Mouse (Mus musculus) midbrain, embryonic 16.5 days (tissue): ENCODE results near the gene Rab8b. TPM values are rescaled to one million over a fixed set of nuclear protein-coding genes. Genes with fewer than 3 reads are reported as not detected.

Experiments
- ATAC-seq: fragments of 200-750 bp; cut with Nextera tagmentation; 2 replicates; pipeline ENCODE4 v1.8.0; 2017; ENCODE audit warnings: moderate TSS enrichment
- H3K27ac ChIP-seq: fragments of 300-500 bp; sonication (generic); 2 replicates; pipeline ENCODE4 v1.5.1; 2014; ENCODE audit warnings: mild to moderate bottlenecking, low read length, mixed read lengths
- H3K27me3 ChIP-seq: fragments of 300-500 bp; sonication (generic); 2 replicates; pipeline ENCODE4 v1.6.1; 2014; ENCODE audit warnings: low read depth, low read length, mixed read lengths; ENCODE audit not compliant: control insufficient read depth, insufficient read depth
- H3K36me3 ChIP-seq: fragments of 300-500 bp; sonication (generic); 2 replicates; pipeline ENCODE4 v1.6.1; 2014; ENCODE audit warnings: mild to moderate bottlenecking, low read length, moderate library complexity, mixed read lengths; ENCODE audit not compliant: control insufficient read depth, insufficient read depth
- H3K4me1 ChIP-seq: fragments of 300-500 bp; sonication (generic); 2 replicates; pipeline ENCODE4 v1.6.1; 2014; ENCODE audit warnings: mild to moderate bottlenecking, low read length, mixed read lengths; ENCODE audit not compliant: control insufficient read depth, insufficient read depth
- H3K4me2 ChIP-seq: fragments of 300-500 bp; sonication (generic); 2 replicates; pipeline ENCODE4 v1.6.1; 2014; ENCODE audit warnings: mild to moderate bottlenecking, low read length, mixed read lengths
- H3K4me3 ChIP-seq: fragments of 300-500 bp; sonication (generic); 2 replicates; pipeline ENCODE4 v1.5.1; 2014; ENCODE audit warnings: low read depth, mild to moderate bottlenecking, low read length, moderate library complexity, mixed read lengths
- H3K9ac ChIP-seq: fragments of 300-500 bp; sonication (generic); 2 replicates; pipeline ENCODE4 v1.6.1; 2014; ENCODE audit warnings: low read depth, low read length, mixed read lengths
- H3K9me3 ChIP-seq: fragments of 300-500 bp; sonication (generic); replicated peaks from 2 replicates; pipeline ENCODE4 v1.6.1; 2014; ENCODE audit warnings: mild to moderate bottlenecking, low read length, mixed read lengths; ENCODE audit not compliant: control insufficient read depth, poor library complexity, severe bottlenecking
- WGBS: fragments of 180-500 bp; shearing (Covaris S2); extraction: QIAGEN DNeasy Blood & Tissue Kit; methylation state at CpG from one replicate; pipeline ENCODE4 v1.1.7; 2014; 5-methylcytosine and 5-hydroxymethylcytosine counted together
- polyA plus RNA-seq: library from polyadenylated mRNA; unstranded; fragments of >200 nt; fragmentation: Nextera tagmentation; extraction: Ambion mirVana; gene quantifications from 2 replicates; pipeline ENCODE4 v1.2.1, GENCODE M21; 2015

The Rab8b gene
- polyA plus RNA-seq, 1 experiment from 2014 or later, result 29.4 TPM

DNA sequence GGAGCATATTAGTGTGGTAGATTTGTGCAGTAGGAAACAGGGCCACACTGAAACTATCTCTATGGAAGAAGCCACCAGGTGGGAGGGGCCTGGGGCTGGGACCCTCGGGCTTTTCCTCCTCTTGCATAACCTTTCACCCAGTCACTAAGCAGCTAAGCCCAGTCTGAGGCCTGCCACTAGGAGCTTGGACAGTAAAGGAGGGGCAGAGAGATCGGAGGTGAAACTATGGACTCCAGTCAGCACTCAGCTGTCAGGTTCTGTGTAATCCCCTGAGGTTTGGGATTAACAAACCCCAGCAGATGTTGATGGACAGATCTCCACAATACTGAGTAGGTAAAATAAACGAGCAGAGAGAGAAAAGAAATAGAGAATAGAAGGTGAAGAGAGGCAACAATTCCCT is 33.1 kb downstream of the Rab8b start:
- H3K36me3 ChIP-seq, result no peaks in the 10 kb centered on the region
- no peak overlapping the region for H3K27ac ChIP-seq
- no peak for ATAC-seq
- no peak overlapping the region for H3K9ac ChIP-seq
- H3K4me2 ChIP-seq, result no peak overlapping the region
- peaks cover 8% of the 10 kb centered on the region for H3K4me1 ChIP-seq
- H3K4me3 ChIP-seq, result no peak overlapping the region
- 20% methylated on average over 3 of the region's 3 CpGs for WGBS
- H3K9me3 ChIP-seq, result no peaks in the 10 kb centered on the region
- no peaks in the 10 kb centered on the region for H3K27me3 ChIP-seq

DNA sequence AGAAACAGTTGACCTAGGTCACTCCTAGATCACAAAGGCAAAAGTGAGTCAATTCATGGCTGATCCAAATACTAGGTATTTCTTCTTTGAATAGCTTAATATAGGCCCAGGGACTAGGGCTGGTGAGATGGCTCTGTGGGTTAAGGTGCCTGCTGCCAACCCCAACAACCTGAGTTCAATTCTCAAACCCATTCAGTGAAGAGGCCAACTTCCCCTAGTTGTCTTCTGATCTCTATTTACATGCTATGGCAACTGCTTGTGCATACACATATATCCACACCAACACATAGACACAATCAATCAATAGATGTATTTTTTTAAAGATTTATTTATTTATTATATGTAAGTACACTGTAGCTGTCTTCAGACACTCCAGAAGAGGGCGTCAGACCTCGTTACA is 34.9 kb downstream of the Rab8b start:
- Histone ChIP-seq H3K36me3 (no peaks in the 10 kb centered on the region), H3K4me1 (peaks cover 8% of the 10 kb centered on the region), H3K4me3 (no peak overlapping the region), H3K9me3 (no peaks in the 10 kb centered on the region), H3K27me3 (no peaks in the 10 kb centered on the region), H3K9ac (no peak overlapping the region), H3K27ac (no peak overlapping the region), H3K4me2 (no peak overlapping the region)
- no peak for ATAC-seq
- 92% methylated on average over 2 of the region's 2 CpGs for WGBS

DNA sequence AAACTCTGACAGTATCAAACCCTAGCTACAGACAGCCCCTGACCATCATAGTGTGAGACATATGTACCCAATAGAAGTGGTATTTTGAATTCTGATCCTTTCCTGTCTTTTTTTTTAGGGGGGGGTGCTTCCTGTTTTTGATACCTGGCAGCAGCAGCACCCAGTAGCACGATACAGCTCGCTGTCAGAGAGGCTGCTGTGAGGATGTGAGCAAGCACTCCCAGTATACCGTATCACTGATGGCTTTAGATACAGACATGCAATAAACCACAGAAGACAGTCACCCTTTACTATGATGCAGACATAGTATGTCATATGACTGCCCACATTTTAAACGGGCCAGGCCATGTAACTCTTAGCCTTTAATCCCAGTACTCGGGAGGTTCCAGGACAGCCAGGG is 36.0 kb downstream of the Rab8b start:
- no peak for ATAC-seq
- no peak overlapping the region for H3K4me3 ChIP-seq
- no peak overlapping the region for H3K4me2 ChIP-seq
- no peak overlapping the region for H3K27ac ChIP-seq
- 94% methylated on average over 5 of the region's 5 CpGs for WGBS
- no peak overlapping the region for H3K9ac ChIP-seq
- H3K9me3 ChIP-seq, result no peaks in the 10 kb centered on the region
- no peaks in the 10 kb centered on the region for H3K27me3 ChIP-seq
- peaks cover 7% of the 10 kb centered on the region for H3K4me1 ChIP-seq
- H3K36me3 ChIP-seq, result no peaks in the 10 kb centered on the region

DNA sequence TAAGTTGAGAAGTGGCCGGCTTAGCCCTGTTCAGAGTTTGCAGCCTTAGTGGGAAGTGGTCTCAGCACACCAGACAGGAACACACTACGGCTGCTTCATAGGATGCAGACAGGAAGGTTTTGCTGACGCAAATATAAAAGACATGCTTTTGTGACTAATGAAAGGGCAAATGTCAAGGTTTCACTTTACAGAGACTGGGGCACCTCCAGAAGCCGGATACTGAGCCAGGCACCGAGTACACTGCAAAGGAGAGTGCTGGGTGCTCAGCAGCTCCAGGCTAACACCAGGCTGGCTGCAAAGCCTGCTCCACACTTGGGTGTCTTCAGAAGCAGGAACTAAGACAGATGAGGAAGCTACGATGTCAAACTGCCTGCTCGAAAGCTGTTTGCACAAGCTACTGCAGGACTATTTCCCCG is 37.1 kb downstream of the Rab8b start:
- 72% methylated on average over 8 of the region's 8 CpGs for WGBS
- no peak for ATAC-seq

DNA sequence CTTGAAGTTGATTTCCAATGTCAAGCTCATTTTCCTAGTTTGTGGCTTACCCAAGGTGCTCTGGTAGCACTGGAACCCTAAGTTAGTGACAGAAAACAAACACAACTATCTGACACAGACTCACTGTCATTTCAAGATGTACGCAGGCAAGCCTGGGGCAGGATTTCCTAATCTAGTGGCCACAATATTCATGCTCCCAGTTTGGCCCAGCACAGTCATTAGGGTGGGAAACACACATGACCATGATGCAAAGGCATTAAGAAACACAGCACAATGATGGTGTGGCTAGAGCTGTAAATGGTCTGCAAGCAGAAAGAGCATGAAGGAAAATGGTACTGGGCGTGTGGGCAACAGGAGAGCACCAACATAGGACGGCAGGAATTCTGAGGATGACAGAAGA is 37.6 kb downstream of the Rab8b start:
- H3K4me3 ChIP-seq, result no peak overlapping the region
- no peak overlapping the region for H3K4me2 ChIP-seq
- H3K9me3 ChIP-seq, result no peaks in the 10 kb centered on the region
- no peaks in the 10 kb centered on the region for H3K4me1 ChIP-seq
- H3K27ac ChIP-seq, result no peak overlapping the region
- H3K36me3 ChIP-seq, result no peaks in the 10 kb centered on the region
- no peaks in the 10 kb centered on the region for H3K27me3 ChIP-seq
- no peak overlapping the region for H3K9ac ChIP-seq
- no peak for ATAC-seq
- WGBS, result 91% methylated on average over 3 of the region's 3 CpGs

More for the DNA sequence above, 37.1 kb downstream of the Rab8b start:
- Histone ChIP-seq H3K9ac (no peak overlapping the region), H3K4me1 (peaks cover 4% of the 10 kb centered on the region), H3K4me2 (no peak overlapping the region), H3K36me3 (no peaks in the 10 kb centered on the region), H3K4me3 (no peak overlapping the region), H3K27me3 (no peaks in the 10 kb centered on the region), H3K27ac (no peak overlapping the region), H3K9me3 (no peaks in the 10 kb centered on the region)

DNA sequence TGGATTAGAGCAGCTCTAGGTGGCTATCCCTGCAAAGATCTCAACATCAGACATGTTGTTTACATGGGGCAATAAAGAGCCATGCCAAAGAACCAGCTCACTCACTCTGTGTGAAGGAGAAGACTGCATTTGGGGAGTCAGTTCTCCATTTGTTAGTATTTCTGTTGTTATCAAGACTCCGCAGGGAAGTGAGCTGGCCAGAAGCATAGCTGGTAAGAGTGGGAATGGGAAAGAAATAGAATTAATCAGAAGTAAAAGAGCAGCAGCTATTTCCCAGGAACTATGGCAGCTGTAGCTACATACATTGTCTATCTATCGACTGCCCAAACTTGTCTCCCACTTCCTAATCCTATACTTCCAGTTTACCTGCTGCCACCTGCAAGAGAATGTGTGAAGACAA is 38.7 kb downstream of the Rab8b start:
- H3K4me1 ChIP-seq, result no peaks in the 10 kb centered on the region
- no peak for ATAC-seq
- no peak overlapping the region for H3K9ac ChIP-seq
- no peaks in the 10 kb centered on the region for H3K9me3 ChIP-seq
- no peak overlapping the region for H3K4me3 ChIP-seq
- H3K27me3 ChIP-seq, result no peaks in the 10 kb centered on the region
- H3K4me2 ChIP-seq, result no peak overlapping the region
- H3K36me3 ChIP-seq, result no peaks in the 10 kb centered on the region
- WGBS, result 89% methylated on average over 2 of the region's 2 CpGs
- no peak overlapping the region for H3K27ac ChIP-seq

DNA sequence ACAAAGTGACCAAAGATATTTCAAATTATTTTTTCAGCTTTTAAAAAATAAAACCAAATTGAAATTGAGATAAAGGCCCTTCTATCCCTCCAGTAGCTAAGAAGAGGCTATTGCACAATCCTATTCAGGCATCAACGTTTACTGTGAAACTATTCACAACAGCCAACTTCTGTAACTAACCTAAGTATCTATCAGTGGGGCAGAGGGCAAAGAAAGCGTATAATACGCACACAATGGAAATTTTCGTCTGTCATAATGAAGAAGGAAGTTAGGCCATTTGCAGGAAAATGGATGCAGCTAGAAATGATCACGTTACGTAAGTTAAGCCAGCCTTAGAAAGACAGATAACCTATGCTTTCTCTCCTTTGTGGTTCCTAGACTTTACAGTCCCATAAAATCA is 40.0 kb downstream of the Rab8b start:
- no peak for ATAC-seq
- 74% methylated on average over 6 of the region's 6 CpGs for WGBS
- H3K9ac ChIP-seq, result no peak overlapping the region
- no peaks in the 10 kb centered on the region for H3K27me3 ChIP-seq
- no peak overlapping the region for H3K27ac ChIP-seq
- peaks cover 5% of the 10 kb centered on the region; the same call in 1 of the 2 replicates for H3K9me3 ChIP-seq
- no peaks in the 10 kb centered on the region for H3K4me1 ChIP-seq
- no peak overlapping the region for H3K4me3 ChIP-seq
- H3K4me2 ChIP-seq, result no peak overlapping the region
- no peaks in the 10 kb centered on the region for H3K36me3 ChIP-seq

DNA sequence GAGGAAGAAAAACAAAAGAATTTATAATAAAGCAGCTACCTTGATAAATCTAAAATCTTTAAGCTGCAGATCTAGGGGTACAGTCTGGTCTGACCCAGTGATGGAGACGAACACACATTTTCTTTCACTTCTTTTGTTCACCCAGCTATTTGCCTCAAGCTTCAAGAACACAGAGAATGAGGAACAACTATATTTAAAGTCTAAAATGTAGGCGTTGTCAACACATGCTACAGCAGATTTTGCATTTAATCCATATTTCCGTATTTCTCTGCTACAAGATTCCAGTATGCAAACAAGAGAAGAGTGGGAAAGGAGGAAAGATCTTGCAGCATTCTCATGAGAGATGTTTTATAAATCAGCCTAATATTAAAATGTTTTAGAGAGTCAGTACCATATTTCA is 40.6 kb downstream of the Rab8b start:
- H3K4me3 ChIP-seq, result no peak overlapping the region
- 92% methylated on average over 3 of the region's 3 CpGs for WGBS
- no peak overlapping the region for H3K4me2 ChIP-seq
- H3K9ac ChIP-seq, result no peak overlapping the region
- H3K27ac ChIP-seq, result no peak overlapping the region
- no peaks in the 10 kb centered on the region for H3K4me1 ChIP-seq
- ATAC-seq, result no peak
- no peaks in the 10 kb centered on the region for H3K36me3 ChIP-seq
- peaks cover 6% of the 10 kb centered on the region; the same call in 1 of the 2 replicates for H3K9me3 ChIP-seq
- H3K27me3 ChIP-seq, result no peaks in the 10 kb centered on the region

DNA sequence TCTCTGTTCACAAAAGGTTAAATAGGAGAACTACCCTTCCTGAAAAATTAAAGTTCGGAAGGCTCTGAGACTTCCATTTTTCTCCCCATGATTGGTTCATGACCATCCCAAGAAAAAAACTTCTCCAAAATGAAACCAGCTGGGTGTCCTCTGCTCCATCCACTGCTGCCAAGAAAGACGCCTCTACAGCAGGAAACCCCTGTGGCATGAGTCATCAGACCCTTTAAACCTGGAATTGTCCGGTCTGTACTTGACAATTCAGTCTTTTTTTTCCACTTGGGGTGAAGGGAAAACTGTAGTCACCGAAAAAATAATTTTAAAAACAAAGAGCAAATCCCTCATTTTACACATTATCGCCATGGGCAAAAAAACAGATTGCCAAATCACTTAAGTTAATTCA is 42.9 kb downstream of the Rab8b start:
- Histone ChIP-seq H3K27me3 (no peaks in the 10 kb centered on the region), H3K27ac (no peak overlapping the region), H3K9ac (no peak overlapping the region), H3K4me3 (no peak overlapping the region), H3K9me3 (peaks cover 6% of the 10 kb centered on the region; the same call in 1 of the 2 replicates), H3K4me1 (no peaks in the 10 kb centered on the region), H3K4me2 (no peak overlapping the region), H3K36me3 (no peaks in the 10 kb centered on the region)
- WGBS, result 91% methylated on average over 5 of the region's 5 CpGs
- ATAC-seq, result no peak

DNA sequence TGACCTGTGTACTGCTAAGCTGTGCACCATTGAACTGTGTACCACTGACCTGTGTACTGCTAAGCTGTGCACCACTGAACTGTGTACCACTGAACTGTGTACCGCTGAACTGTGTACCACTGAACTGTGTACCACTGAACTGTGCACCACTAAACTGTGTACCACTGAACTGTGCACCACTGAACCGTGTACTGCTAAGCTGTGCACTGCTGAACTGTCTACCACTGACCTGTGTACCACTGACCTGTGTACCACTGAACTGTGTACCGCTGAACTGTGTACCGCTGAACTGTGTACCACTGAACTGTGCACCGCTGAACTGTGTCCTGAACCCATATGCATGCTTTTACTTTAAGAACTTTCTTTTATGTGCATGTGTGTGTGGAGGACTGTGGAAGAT is 45.2 kb downstream of the Rab8b start:
- ATAC-seq, result no peak
- no peak overlapping the region for H3K27ac ChIP-seq
- H3K36me3 ChIP-seq, result no peaks in the 10 kb centered on the region
- no peak overlapping the region for H3K9ac ChIP-seq
- no peak overlapping the region for H3K4me3 ChIP-seq
- H3K4me1 ChIP-seq, result no peaks in the 10 kb centered on the region
- H3K4me2 ChIP-seq, result no peak overlapping the region
- H3K9me3 ChIP-seq, result peaks cover 6% of the 10 kb centered on the region; the same call in 1 of the 2 replicates
- WGBS, result 99% methylated on average over 5 of the region's 5 CpGs
- no peaks in the 10 kb centered on the region for H3K27me3 ChIP-seq
